Mouse (Mus musculus) hindbrain, embryonic 10.5 days (tissue): ENCODE measurements around the gene Als2cl. TPM values are rescaled to one million over a fixed set of nuclear protein-coding genes. Genes with fewer than 3 reads are reported as not detected.

ENCODE experiments used
- DNase-seq: peaks from one replicate; pipeline ENCODE4 v3.0.0-alpha.2; 2017; ENCODE audit warnings: low spot score
- H3K27ac ChIP-seq: fragments of 300-500 bp; sonication (generic); 2 replicates; pipeline ENCODE4 v1.5.1; 2016; ENCODE audit warnings: mild to moderate bottlenecking, moderate library complexity
- H3K27me3 ChIP-seq: fragments of 300-500 bp; sonication (generic); 2 replicates; pipeline ENCODE4 v1.6.1; 2016; ENCODE audit warnings: mild to moderate bottlenecking; ENCODE audit not compliant: poor library complexity, insufficient read depth, severe bottlenecking
- H3K36me3 ChIP-seq: fragments of 300-500 bp; sonication (generic); 2 replicates; pipeline ENCODE4 v1.6.1; 2016; ENCODE audit warnings: mild to moderate bottlenecking, moderate library complexity
- H3K4me1 ChIP-seq: fragments of 300-500 bp; sonication (generic); replicated peaks from 2 replicates; pipeline ENCODE4 v1.6.1; 2016; ENCODE audit warnings: mild to moderate bottlenecking
- H3K4me3 ChIP-seq: fragments of 300-500 bp; sonication (generic); 2 replicates; pipeline ENCODE4 v1.5.1; 2016; ENCODE audit warnings: mild to moderate bottlenecking, moderate library complexity
- H3K9me3 ChIP-seq: fragments of 300-500 bp; sonication (generic); 2 replicates; pipeline ENCODE4 v1.6.1; 2016; ENCODE audit warnings: mild to moderate bottlenecking, moderate library complexity
- WGBS: fragments of 180-500 bp; shearing (Covaris S2); methylation state at CpG from one replicate; pipeline ENCODE4 v1.1.7; 2016; 5-methylcytosine and 5-hydroxymethylcytosine counted together
- polyA plus RNA-seq: library from polyadenylated mRNA; unstranded; fragments of >200 nt; fragmentation: Nextera tagmentation; extraction: Ambion mirVana; gene quantifications from 2 replicates; pipeline ENCODE4 v1.2.1, GENCODE M21; 2016

The Als2cl gene
- polyA plus RNA-seq, 1 experiment from 2014 or later = 1.1 TPM

DNA sequence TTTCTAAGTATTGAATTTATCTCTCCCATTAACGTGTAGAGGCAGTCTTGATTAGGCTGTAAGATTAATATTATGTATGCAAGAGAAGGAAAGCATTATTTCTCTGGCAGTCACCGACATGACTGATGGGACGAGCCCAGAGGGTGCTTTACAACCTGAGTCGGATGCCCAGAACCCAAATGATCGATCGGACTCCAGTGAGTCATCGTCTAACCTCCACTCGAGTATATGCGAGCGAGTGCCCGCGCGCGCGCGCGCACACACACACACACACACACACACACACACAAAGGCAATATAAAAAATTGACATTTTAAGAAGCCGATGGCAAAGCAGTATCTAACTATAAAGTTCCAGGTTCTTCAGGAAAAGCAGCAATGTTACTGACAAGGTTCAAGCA, 65.7 kb downstream of the Als2cl start:
- Histone ChIP-seq H3K27ac (no peak overlapping the region), H3K27me3 (peaks cover 62% of the 10 kb centered on the region), H3K4me3 (no peak overlapping the region), H3K36me3 (no peaks in the 10 kb centered on the region), H3K4me1 (peaks cover 14% of the 10 kb centered on the region), H3K9me3 (no peaks in the 10 kb centered on the region)
- DNase-seq = peak; percentile 23
- WGBS = 12% methylated on average over 18 of the region's 18 CpGs

DNA sequence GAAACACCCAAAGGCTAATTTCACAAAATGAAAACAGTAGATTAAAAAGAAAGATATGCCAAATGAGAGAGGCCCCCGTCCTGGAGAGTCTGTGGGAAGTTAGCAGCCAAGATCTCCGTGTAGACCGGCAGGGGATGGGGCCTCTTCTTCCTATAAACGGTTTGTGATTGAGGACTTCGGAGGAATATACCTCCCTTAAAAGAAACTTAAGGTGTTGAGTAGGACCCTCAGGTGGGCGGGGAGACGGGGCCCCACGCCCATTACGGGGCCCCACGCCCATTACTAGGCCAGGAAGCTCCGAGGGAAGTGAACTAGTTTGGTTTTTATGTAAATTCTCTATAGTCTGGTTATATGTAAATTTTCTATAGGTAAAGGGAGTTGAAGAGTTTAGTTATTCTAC, 66.3 kb downstream of the Als2cl start, which contains the start of gene Tdgf1:
Tdgf1 (minus strand) TSS at position 233 of the 400 bp plus-strand sequence.
- 6% methylated on average over 11 of the region's 11 CpGs for WGBS
- H3K27me3 ChIP-seq = peaks cover 64% of the 10 kb centered on the region
- H3K4me1 ChIP-seq = peaks cover 14% of the 10 kb centered on the region
- peak within 1 kb of the TSS; percentile 30 for H3K4me3 ChIP-seq
- H3K27ac ChIP-seq = peak within 1 kb of the TSS; percentile 56; the same call in 1 of the 2 replicates
- H3K36me3 ChIP-seq = no peaks in the 10 kb centered on the region
- no peak for DNase-seq
- no peaks in the 10 kb centered on the region for H3K9me3 ChIP-seq

DNA sequence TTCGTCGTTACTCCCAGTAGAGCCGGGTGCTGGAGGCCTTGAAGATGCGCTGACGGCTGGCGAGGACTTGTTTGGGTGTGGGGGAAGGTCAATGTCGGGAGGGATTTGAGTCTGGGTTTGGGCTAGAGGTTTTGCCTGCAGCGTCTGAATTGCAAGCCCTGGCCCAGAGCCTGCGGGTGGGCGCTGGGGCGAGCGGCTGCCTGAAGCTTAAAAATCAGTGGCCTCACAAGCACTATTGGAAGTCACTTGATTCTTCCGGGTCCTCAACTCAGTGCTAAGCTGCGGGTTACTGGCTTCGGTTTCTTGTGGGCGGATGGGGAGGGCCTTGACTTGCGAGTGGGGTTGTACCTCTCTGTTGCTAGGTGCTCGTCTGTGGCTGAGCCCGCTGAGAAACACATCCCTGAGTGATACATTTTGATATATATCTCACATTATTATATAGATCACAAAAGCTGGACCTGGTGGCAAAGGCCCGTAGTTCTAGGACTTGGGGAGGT, 66.9 kb downstream of the Als2cl start:
- Histone ChIP-seq H3K27me3 (peaks cover 71% of the 10 kb centered on the region), H3K27ac (peak overlapping the region; percentile 56; the same call in 1 of the 2 replicates), H3K9me3 (no peaks in the 10 kb centered on the region), H3K36me3 (no peaks in the 10 kb centered on the region), H3K4me3 (peak overlapping the region; percentile 30), H3K4me1 (peaks cover 14% of the 10 kb centered on the region)
- peak; percentile 48 for DNase-seq
- WGBS = 3% methylated on average over 20 of the region's 20 CpGs

DNA sequence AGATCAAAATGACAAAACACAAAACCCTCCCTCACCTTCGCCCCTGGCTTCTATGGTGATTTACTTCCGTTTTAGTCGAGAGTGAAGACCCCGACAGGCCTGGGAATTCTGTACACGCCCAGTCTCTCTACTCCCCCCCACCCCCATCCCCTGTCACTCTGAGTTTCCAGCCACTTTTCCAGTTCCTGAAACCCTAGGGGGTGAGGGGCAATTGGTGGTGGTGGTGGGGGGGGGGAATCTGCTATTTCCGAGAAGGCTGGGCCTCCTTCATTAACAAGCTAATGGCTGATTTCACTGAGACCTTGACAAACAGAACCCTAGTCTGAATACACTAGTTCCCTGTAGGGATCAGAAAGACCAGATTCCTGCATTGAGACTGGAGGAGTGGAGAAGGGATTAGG, 67.6 kb downstream of the Als2cl start:
- no peaks in the 10 kb centered on the region for H3K9me3 ChIP-seq
- H3K27ac ChIP-seq = no peak overlapping the region; the same call in 1 of the 2 replicates
- H3K4me1 ChIP-seq = peaks cover 14% of the 10 kb centered on the region
- peak overlapping the region; percentile 30 for H3K4me3 ChIP-seq
- DNase-seq = peak; percentile 24
- 4% methylated on average over 6 of the region's 6 CpGs for WGBS
- no peaks in the 10 kb centered on the region for H3K36me3 ChIP-seq
- H3K27me3 ChIP-seq = peaks cover 77% of the 10 kb centered on the region

DNA sequence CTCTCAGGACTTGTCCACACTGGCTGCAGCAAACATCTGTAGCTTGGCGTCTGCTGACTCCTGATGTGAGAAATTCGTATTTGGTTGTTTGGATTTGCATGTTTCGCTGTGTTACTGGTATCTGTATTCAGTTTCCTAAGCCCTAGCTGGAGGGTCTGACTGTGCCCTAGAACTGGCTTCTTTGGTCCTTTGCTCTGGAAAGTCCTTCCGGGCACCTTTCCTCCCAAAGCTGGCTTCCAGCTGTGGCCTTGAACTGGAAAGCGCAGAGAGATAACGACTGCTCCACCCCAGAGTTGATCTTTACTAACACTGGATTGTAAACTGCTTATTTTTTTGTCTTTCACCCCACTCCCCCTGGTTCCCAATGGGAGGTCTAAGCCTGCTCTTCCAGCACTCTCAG, 68.2 kb downstream of the Als2cl start:
- Histone ChIP-seq H3K27ac (no peak overlapping the region), H3K9me3 (no peaks in the 10 kb centered on the region), H3K4me3 (no peak overlapping the region), H3K4me1 (peaks cover 14% of the 10 kb centered on the region), H3K36me3 (no peaks in the 10 kb centered on the region), H3K27me3 (peaks cover 83% of the 10 kb centered on the region)
- 19% methylated on average over 6 of the region's 6 CpGs for WGBS
- DNase-seq = no peak

DNA sequence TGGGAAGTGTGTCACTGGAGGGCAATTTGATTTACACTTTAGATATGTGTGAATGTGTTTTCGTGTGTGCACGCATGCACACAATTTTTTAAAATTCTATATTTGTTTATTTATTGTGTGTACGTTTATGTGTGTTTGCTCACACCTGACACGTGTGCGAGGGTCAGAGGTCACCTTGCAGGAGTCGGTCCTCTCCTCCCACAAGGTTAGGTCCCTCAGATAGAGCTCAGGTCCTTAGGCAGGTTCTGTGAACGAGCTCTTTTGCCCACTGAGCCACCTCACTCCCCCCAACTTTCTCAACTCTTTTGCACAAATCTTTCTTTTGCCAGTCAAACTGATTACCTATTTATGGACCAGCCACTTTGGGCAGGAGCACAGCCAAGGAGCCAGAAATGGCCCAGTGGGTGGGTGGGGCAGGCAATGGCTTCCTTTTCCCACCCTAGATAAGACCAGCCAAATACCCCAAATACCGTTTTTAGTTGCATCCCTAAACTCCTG, 69.2 kb downstream of the Als2cl start:
- no peaks in the 10 kb centered on the region for H3K9me3 ChIP-seq
- H3K4me1 ChIP-seq = peaks cover 20% of the 10 kb centered on the region
- no peaks in the 10 kb centered on the region for H3K36me3 ChIP-seq
- WGBS = 61% methylated on average over 8 of the region's 8 CpGs
- peaks cover 86% of the 10 kb centered on the region for H3K27me3 ChIP-seq
- no peak overlapping the region for H3K27ac ChIP-seq
- H3K4me3 ChIP-seq = no peak overlapping the region
- DNase-seq = no peak

DNA sequence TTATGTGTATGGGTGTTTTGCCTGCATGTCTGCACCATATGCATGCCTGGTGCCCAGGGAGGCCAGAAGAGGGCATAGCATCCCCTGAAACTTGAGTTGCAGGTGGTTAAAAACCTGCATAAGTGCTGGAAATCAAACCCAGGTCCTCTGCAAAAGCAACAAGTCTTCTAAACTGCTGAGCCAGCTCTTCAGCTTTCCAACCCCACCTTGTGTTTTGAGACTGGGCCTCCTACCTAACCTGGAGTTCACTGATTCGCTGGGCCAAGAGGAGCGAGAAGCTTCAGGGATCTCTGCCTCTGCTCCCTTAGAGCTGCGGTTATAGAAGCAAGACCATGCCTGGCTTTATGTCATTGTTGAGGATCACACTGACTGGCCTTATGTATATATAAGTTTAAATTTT, 70.4 kb downstream of the Als2cl start:
- WGBS = 96% methylated on average over 3 of the region's 3 CpGs
- Histone ChIP-seq H3K27me3 (peaks cover 86% of the 10 kb centered on the region), H3K27ac (no peak overlapping the region), H3K4me1 (peaks cover 29% of the 10 kb centered on the region), H3K9me3 (no peaks in the 10 kb centered on the region), H3K36me3 (no peaks in the 10 kb centered on the region), H3K4me3 (no peak overlapping the region)
- no peak for DNase-seq

Other genes starting within 250 kb of the Als2cl start
- gene Nbeal2, start 225.7 kb upstream of the Als2cl start, polyA plus RNA-seq = 1.4 and 1.7 TPM in 2 replicates
- 173 and 180 TPM in 2 replicates for gene Ccdc12, start 223.4 kb upstream of the Als2cl start, polyA plus RNA-seq
- gene Myl3, start 138.0 kb upstream of the Als2cl start, polyA plus RNA-seq = 2.0 TPM in 1 of 2 replicates, not detected in the other
- gene Pth1r, start 132.7 kb upstream of the Als2cl start, polyA plus RNA-seq = 31.6 and 38.7 TPM in 2 replicates
- gene Prss42, start 81.7 kb upstream of the Als2cl start, polyA plus RNA-seq = not detected in 2 replicates
- not detected in 2 replicates for gene Prss44, start 65.9 kb upstream of the Als2cl start, polyA plus RNA-seq
- gene Prss43, start 53.2 kb upstream of the Als2cl start, polyA plus RNA-seq = not detected in 2 replicates
- not detected in 2 replicates for gene Prss45, start 45.3 kb upstream of the Als2cl start, polyA plus RNA-seq
- gene Prss46, start 35.4 kb upstream of the Als2cl start, polyA plus RNA-seq = not detected in 2 replicates
- 0.68 and 0.88 TPM in 2 replicates for gene Prss50, start 21.9 kb upstream of the Als2cl start, polyA plus RNA-seq
- 0.18 and 0.47 TPM in 2 replicates for gene Tmie, start 243 bp downstream of the Als2cl start, polyA plus RNA-seq
- not detected in 2 replicates for gene Fam240a, start 37.0 kb downstream of the Als2cl start, polyA plus RNA-seq
- not detected in 2 replicates for gene Tdgf1, start 66.3 kb downstream of the Als2cl start, polyA plus RNA-seq
- 0.33 TPM in 1 of 2 replicates, not detected in the other for gene Lrrc2, start 71.7 kb downstream of the Als2cl start, polyA plus RNA-seq
- 0.14 TPM in 1 of 2 replicates, not detected in the other for gene Rtp3, start 110.7 kb downstream of the Als2cl start, polyA plus RNA-seq
- 0.27 TPM in 1 of 2 replicates, not detected in the other for gene Ltf, start 139.4 kb downstream of the Als2cl start, polyA plus RNA-seq
- gene Ccrl2, start 177.6 kb downstream of the Als2cl start, polyA plus RNA-seq = 0.70 and 0.76 TPM in 2 replicates
- gene Lrrfip2, start 237.7 kb downstream of the Als2cl start, polyA plus RNA-seq = 40.0 and 41.5 TPM in 2 replicates